Mouse (Mus musculus): ENCODE measurements around the gene Taf5l.
"Not testable (repeated sequence)": the region's sequence is repeated elsewhere in the genome, so short reads cannot be mapped to it uniquely, and the experiment has no call there.

Gene Taf5l

DNA sequence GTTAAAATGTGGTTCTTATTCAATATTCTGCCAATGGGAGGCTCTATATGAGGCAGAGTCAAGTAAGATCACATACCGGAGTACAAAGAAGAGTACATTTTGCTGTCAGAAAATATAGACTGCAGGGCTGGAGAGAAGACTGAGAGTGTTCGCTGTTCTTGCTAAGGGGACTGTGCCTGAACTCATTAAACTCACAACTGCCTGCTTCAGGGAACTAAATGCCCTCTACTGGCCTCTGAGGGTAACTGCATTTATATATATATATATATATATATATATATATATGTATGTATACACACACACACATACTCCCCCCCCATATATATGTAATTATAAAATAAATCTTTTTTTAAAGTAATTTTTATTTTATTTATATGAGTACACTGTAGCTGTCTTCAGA is 54.3 kb downstream of the Taf5l start:
- in situ Hi-C loops (cut with MboI; ENCODE audit: low sequenced_read_pairs) = no loop called here

DNA sequence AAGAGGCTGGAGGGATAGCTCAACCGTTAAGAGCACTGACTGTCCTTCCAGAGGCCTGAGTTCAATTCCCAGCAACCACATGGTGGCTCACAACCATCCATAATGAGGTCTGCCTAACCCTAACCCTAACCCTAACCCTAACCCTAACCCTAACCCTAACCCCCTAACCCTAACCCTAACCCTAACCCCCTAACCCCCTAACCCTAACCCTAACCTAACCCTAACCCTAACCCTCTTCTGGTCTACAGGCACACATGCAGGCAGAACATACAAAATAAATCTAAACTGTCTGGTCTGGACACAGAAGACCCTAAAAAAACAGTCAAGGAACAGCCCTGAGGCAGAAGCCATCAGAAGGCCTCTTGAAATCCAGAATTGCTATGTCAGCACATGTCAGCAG is 59.8 kb downstream of the Taf5l start:
- in situ Hi-C loops (cut with MboI; ENCODE audit: low sequenced_read_pairs) = no loop called here

DNA sequence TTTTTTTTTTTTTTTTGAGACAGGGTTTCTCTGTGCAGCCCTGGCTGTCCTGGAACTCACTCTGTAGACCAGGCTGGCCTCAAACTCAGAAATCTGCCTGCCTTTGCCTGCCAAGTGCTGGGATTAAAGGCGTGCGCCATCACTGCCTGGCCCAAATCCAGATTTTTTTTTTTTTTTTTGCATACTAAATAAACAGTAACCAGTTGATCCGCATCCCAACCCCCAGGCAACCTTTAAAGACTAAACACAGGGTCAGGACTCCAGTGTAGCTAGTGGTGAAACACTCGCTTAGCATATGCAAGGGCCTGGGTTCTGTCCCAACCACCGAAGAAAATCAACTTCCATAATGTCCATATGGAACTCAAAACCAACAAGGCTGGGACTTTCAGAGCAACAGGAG is 60.6 kb downstream of the Taf5l start:
- in situ Hi-C loops (cut with MboI; ENCODE audit: low sequenced_read_pairs) = not testable (repeated sequence)

DNA sequence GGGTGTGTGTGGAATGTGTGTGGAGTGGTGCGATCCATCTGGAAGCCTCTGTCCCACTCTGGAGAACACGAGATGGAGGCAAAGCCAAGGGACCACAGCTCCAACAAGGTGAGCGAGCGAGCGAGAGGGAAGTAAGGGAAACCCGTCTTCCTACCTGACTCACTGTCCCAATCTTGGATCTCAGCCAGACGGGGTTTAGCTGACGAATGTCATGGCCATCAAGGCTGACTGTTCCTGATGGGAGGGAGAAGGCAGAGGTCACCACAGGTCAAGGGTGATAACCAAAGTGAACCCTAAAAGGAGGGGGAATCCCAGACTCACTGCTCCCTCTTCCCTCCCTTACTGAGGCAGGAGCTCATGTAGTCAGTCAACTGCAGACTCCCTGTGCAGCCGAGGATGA is 61.1 kb downstream of the Taf5l start:
- in situ Hi-C loops (cut with MboI; ENCODE audit: low sequenced_read_pairs) = no loop called here

DNA sequence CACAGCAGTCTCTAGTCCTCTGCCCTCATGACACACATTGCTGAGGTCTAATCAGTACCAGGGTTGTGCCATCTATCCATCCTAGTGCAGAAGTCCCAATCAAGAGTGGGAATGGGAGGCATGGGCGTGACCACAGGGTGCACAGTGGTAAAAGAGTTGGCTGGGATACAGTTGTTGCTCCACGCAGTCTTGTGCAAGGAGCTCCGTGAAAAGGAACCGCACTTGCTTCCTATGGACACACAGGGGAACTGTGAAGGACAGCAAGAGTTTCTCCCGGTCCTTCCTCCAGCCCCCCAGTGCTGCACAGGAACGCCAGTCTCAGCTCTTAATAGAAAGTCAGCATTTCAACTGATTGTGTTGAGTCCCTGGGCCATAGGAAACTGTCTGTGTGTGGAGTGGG is 61.7 kb downstream of the Taf5l start:
- in situ Hi-C loops (cut with MboI; ENCODE audit: low sequenced_read_pairs) = no loop called here

DNA sequence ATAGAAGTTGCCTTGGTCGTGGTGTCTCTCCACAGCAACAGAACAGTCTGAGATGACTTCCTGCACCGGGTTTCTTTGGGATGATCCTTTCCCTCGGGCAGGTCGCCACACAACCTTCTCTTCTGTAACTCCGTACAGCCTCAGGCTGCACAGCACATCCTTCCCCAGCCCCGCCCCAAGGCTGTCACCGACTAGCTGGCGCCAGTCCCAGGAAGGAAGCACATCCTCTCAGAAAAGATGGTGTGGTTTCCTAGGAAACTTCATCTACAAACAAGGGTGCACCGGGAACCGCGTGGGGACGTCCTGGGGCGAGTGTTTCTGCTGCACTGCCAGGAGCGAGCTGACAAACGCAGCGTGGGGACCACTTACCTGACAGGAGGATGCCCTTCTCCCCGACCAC is 63.1 kb downstream of the Taf5l start:
- in situ Hi-C loops (cut with MboI; ENCODE audit: low sequenced_read_pairs) = no loop called here

DNA sequence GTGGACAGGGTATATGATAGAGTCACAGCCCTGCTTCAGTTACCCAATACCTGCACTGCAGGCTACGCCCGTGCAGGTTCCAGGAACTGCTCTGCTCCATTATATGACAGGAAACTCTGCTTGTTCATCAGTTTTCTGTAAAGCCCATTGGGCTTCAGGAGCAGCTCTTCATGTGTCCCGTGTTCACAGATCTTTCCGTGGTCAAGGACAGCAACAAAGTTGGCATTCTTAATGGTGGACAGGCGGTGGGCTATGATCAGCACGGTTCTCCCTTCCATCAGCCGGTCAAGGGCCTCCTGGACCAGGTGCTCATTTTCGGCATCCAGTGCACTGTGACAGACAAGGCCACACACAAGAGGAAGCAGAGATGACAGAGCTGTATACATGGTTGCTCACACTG is 67.0 kb downstream of the Taf5l start:
- in situ Hi-C loops (cut with MboI; ENCODE audit: low sequenced_read_pairs) = no loop called here

DNA sequence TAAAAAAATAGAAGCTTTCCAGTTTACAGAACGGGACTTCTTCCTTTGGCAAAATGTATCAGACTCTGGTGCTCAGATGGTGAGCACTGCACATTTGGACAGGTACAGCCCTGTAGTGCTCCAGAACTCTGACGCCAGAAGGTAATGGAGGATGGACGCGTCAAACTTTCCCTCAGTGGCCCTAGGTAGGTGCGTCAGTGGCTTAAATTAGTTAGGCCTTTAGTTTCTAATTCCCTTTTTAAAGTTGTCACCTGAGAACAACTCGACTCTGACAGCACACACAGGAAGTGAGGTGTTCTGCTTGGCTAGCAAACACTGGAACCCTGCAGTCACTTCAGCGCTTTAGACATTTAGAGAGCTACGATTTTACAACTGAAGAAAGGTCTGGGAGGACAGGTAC is 67.5 kb downstream of the Taf5l start:
- in situ Hi-C loops (cut with MboI; ENCODE audit: low sequenced_read_pairs) = no loop called here

DNA sequence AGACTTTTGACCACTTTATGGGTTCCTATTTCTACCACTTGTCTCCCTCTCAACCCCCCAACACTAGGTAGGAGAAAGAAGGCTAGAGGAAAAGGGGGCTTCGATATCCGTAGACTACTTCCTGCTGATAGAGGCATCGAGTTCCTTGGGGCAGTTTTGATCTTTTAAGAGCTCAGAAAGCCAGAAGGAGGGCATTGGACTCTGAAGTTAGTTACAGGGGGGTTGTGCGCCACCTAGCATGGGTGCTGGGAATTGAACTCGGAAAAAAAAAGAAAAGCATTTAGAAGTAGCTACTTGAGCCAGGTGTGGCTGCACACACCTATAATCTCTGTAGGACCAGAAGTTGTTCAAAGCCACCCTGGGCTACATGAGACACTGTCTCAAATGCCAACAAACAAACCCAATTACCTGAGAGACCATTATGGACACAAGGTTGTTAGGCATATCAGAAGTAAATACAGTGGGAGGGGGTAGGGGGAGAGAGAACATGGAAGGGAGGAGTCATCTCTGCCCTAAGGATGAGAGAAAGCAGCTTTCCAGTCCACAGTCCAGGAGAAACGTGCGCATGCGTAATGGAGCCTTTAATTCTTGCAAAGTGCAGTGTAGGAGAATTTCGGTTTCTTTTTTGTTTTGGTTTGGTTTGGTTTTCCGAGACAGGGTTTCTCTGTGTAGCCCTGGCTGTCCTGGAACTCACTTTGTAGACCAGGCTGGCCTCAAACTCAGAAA is 71.0 kb downstream of the Taf5l start:
- in situ Hi-C loops (cut with MboI; ENCODE audit: low sequenced_read_pairs) = no loop called here

DNA sequence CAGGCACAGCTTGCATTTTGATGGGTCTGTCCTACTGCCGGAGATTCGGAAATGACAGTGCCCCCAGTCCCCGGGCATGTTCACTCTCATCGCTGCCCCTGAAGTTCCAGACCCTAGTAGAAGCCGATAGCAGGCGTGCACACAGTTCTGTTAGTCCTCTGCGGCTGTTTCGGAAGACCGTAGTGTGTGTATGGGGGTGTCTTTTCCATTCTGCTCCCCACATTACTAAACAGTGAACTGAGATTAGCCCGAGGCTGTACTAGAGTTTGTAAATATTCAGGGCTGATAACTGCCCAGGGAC is 71.6 kb downstream of the Taf5l start:
- in situ Hi-C loops (cut with MboI; ENCODE audit: low sequenced_read_pairs) = no loop called here

DNA sequence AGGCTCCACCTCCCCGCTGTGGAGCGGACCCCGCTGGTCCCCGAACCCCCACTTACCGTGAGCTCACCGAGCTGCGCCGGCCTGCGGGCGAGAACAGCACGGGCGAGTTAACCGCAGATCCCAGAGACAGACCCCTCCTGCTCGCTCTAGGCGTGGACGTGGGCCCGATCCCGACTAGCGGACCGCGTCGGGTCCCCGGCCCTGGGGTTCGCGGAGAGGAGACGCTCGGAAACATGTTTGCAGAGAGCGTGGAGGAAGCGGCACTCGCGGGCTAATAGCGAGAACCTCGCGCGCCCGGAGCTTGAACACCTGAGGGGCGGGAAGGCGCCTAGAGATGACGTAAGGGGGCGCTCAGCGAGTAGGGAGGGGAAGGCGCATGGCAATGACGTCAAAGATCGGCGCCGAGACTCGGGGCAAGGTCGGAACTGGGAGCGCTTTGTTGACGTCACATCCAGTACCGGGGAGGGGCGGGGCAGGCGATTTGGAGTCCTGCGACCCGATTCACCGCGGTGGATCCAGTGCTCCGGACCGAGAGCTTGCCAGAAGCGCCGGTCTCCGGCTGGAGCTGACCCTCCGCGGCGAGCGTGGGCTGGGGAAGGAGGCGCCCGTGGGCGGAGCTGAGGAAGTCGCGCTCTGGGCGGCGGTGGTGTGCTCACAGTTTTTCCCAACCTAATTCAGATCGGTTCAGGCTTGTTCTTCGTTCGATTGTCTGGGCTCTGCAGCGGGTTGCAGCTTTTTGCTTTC is 72.1 kb downstream of the Taf5l start, which contains the start of gene Nup133:
Nup133 (minus strand) TSS at position 324 of the 744 bp plus-strand sequence.
- in situ Hi-C loops (cut with MboI; ENCODE audit: low sequenced_read_pairs) = no loop called here
